Mouse (Mus musculus): ENCODE measurements around the gene Zglp1.

GRCm38 (mm10) chr9:21026849-21027248 lies 40.0 kb downstream of the Zglp1 start:
- no peak for TF ChIP-seq CHD2 (IDR thresholded peaks at IDR 0.05; ENCODE audit: low read depth, low read length)
- no peak for TF ChIP-seq HCFC1 (IDR thresholded peaks at IDR 0.05; ENCODE audit: borderline replicate concordance, insufficient read depth, low read length)
